14 mouse cellular contexts compared by ENCODE assay signal in genomic region chr2:17669000-17669399, GRCm38 (mm10).
DNase-seq lines count a peak whose midpoint lies in the region; ATAC-seq lines count a peak whose summit lies in the region.
"Had no signal": no experiment of that assay in that cellular context is flagged by ENCODE, and none has a peak within 500 bp of the region (broad histone marks: within the 10 kb centered on the region; RNA-seq: fewer than 3 reads in every experiment).

No protein-coding gene starts in this region.

- WGBS in midbrain, embryonic 10.5 days, result 67% methylated on average over 2 of the region's 2 CpGs

- peaks cover 38% of the 10 kb centered on the region for H3K27me3 ChIP-seq in midbrain, embryonic 10.5 days (ENCODE audit: low read depth, poor library complexity, severe bottlenecking)
- H3K27me3 ChIP-seq: limb, embryonic 12.5 days had no signal

- ATAC-seq in cerebellum, adult (ENCODE audit: insufficient number of reproducible peaks, low FRiP score, low TSS enrichment), result no peak
- ATAC-seq: liver, postnatal 0 days had no signal

- H3K27ac ChIP-seq in midbrain, embryonic 10.5 days (replicated peaks), result peak overlapping the region; percentile 81; the same call in 1 of the 2 replicates
- H3K27ac ChIP-seq: limb, embryonic 12.5 days had no signal

- no peaks in the 10 kb centered on the region for H3K36me3 ChIP-seq in midbrain, embryonic 10.5 days
- H3K36me3 ChIP-seq: limb, embryonic 12.5 days had no signal

- H3K4me3 ChIP-seq in midbrain, embryonic 10.5 days, result no peak overlapping the region
- H3K4me3 ChIP-seq: limb, embryonic 12.5 days had no signal

- peak; percentile 72 to 73 for DNase-seq in cerebellum, postnatal 10 days
- peak; percentile 28 for DNase-seq in right cerebral cortex, adult 18-20 months
- no peak for DNase-seq in right cerebral cortex, postnatal 14 days
- DNase-seq in midbrain, embryonic 10.5 days (ENCODE audit: low spot score), result no peak
- no peak for DNase-seq in urinary bladder, adult 2 months (ENCODE audit: low spot score)
- DNase-seq in kidney, postnatal 4 days, result no peak
- no peak for DNase-seq in urinary bladder, postnatal 14 days (ENCODE audit: low spot score)
- DNase-seq: adrenal gland, adult 8-10 months; kidney, adult 2 months; liver, postnatal 0 days; retina, postnatal 1 day; thymus, postnatal 25 days had no signal

- no peaks in the 10 kb centered on the region for H3K9me3 ChIP-seq in midbrain, embryonic 10.5 days (replicated peaks)
- H3K9me3 ChIP-seq: limb, embryonic 12.5 days had no signal

- H3K4me1 ChIP-seq in midbrain, embryonic 10.5 days, result peaks cover 37% of the 10 kb centered on the region
- H3K4me1 ChIP-seq: limb, embryonic 12.5 days had no signal

Comparison
In these comparisons a context has a peak if more than half of its experiments do, and no peak if none do; other contexts are left out.
1. DNase-seq: peak in cerebellum, postnatal 10 days (2 of 2) and right cerebral cortex, adult 18-20 months (single experiment); none in right cerebral cortex, postnatal 14 days (single experiment), midbrain, embryonic 10.5 days (single experiment), urinary bladder, adult 2 months (single experiment), kidney, postnatal 4 days (0 of 2) and urinary bladder, postnatal 14 days (single experiment).